Mouse (Mus musculus) ES-Bruce4 (cell line): ENCODE data around the gene Slc39a5.

Experiments
- CTCF ChIP-seq: IDR thresholded peaks from one replicate; pipeline ENCODE4 v1.8.1; 2011; ENCODE audit warnings: low read depth, low read length
- EP300 ChIP-seq: IDR thresholded peaks from 2 replicates; pipeline ENCODE4 v1.6.1; 2011; ENCODE audit warnings: low read depth, low read length; ENCODE audit not compliant: insufficient read depth
- POLR2A ChIP-seq: IDR thresholded peaks from one replicate; pipeline ENCODE4 v1.8.1; 2011; ENCODE audit warnings: low read length; ENCODE audit not compliant: insufficient read depth

DNA sequence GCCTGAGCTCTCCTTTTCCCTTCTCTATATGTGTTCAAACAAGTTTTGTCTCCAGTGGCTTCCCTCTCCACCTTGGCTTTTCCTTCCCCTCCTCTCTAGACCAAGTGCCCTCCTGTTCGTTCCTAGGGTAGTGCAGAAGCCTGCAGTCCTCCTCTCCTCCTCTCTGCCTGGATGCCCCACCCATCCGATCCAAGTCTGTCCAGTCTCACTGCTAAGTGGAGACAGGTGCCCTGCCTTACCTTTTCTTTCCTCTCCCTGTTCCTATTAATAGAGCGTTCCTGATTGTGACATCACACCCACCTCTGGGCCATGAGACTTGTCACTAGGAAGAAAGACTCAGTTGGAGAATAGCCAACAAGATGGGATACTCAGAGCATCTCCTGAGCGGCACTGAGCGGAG, 13.8 kb upstream of the Slc39a5 start:
- no peak for TF ChIP-seq POLR2A
- TF ChIP-seq CTCF, result no peak
- TF ChIP-seq EP300, result no peak
